Mouse (Mus musculus) CH12.LX (cell line): ENCODE measurements at regions not wholly inside any gene's neighbourhood (a gene's known extent, or its start where the extent isn't known, plus 50 kb on each side); places are given as distances from the start of the nearest gene placed in this dataset.

Source experiments
- CTCF ChIP-seq, 2 experiments: IDR thresholded peaks in 1 of 2; conservative IDR thresholded peaks in 1 of 2; 2 replicates each; pipeline ENCODE4 v1.5.1; 2011 to 2012; ENCODE audit warnings: low read depth in 2 of 2, low read length in 2 of 2, improper control_type of control experiment in 1 of 2, inconsistent platforms in 1 of 2, mild to moderate bottlenecking in 1 of 2, moderate library complexity in 1 of 2
- E2F4 ChIP-seq: IDR thresholded peaks from 2 replicates; pipeline ENCODE4 v1.6.1; 2011; ENCODE audit warnings: low read depth, low read length, improper control_type of control experiment; ENCODE audit not compliant: insufficient replicate concordance
- ELF1 ChIP-seq: IDR thresholded peaks from 2 replicates; pipeline ENCODE4 v1.6.1; 2014; ENCODE audit warnings: low read depth, mild to moderate bottlenecking, inconsistent platforms, low read length, improper control_type of control experiment
- EP300 ChIP-seq: IDR thresholded peaks from 2 replicates; pipeline ENCODE4 v1.6.1; 2011; ENCODE audit warnings: low read length, improper control_type of control experiment
- MAX ChIP-seq: IDR thresholded peaks from 2 replicates; pipeline ENCODE4 v1.6.1; 2011; ENCODE audit warnings: low read length, improper control_type of control experiment
- MAZ ChIP-seq: IDR thresholded peaks from 2 replicates; pipeline ENCODE4 v1.6.1; 2012; ENCODE audit warnings: low read depth, mild to moderate bottlenecking, inconsistent platforms, low read length, improper control_type of control experiment, moderate library complexity
- NELFE ChIP-seq: IDR thresholded peaks from 2 replicates; pipeline ENCODE4 v1.6.1; 2011; ENCODE audit warnings: low read depth, low read length, improper control_type of control experiment
- POLR2A ChIP-seq: IDR thresholded peaks from 2 replicates; pipeline ENCODE4 v1.6.1; 2011; ENCODE audit warnings: low read depth, mild to moderate bottlenecking, improper control_type of control experiment, low read length
- POLR2AphosphoS2 ChIP-seq: IDR thresholded peaks from 2 replicates; pipeline ENCODE4 v1.6.1; 2011; ENCODE audit warnings: low read depth, low read length, improper control_type of control experiment
- SMC3 ChIP-seq: IDR thresholded peaks from 2 replicates; pipeline ENCODE4 v1.6.1; 2011; ENCODE audit warnings: low read depth, low read length, improper control_type of control experiment
- USF1 ChIP-seq: IDR thresholded peaks from 2 replicates; pipeline ENCODE4 v1.6.1; 2014; ENCODE audit warnings: low read depth, mild to moderate bottlenecking, inconsistent platforms, low read length, improper control_type of control experiment
- ZKSCAN1 ChIP-seq: IDR thresholded peaks from 2 replicates; pipeline ENCODE4 v1.6.1; 2012; ENCODE audit warnings: low read depth, inconsistent platforms, low read length, improper control_type of control experiment, borderline replicate concordance
- ZNF384 ChIP-seq: IDR thresholded peaks from 2 replicates; pipeline ENCODE4 v1.6.1; 2012; ENCODE audit warnings: low read depth, low read length, improper control_type of control experiment, inconsistent platforms

- TF ChIP-seq POLR2A (no peak), CTCF (conservative IDR thresholded peaks at IDR 0.05 in 1 of 2, IDR thresholded peaks at IDR 0.05 in 1 of 2; ENCODE audit: low read depth in 2 of 2, low read length in 2 of 2) (no peak), ELF1 (no peak), POLR2AphosphoS2 (no peak), SMC3 (no peak), MAZ (no peak), EP300 (no peak), MAX (no peak), NELFE (no peak), USF1 (no peak), ZKSCAN1 (no peak), E2F4 (no peak), ZNF384 (no peak)
Observed at GRCm38 (mm10) chr3:150198492-150198891, 1208.1 kb upstream of the Adgrl2 start.
